Mouse (Mus musculus) T-cell, adult 2 months (primary cell): ENCODE data around the gene Sufu.

ENCODE experiments used
- DNase-seq: peaks from one replicate; pipeline ENCODE4 v3.0.0; 2022; ENCODE audit warnings: low spot score

The Sufu gene

GRCm38 (mm10) chr19:46466160-46466559, 69.5 kb downstream of the Sufu start:
- DNase-seq, result peak; percentile 67

DNA sequence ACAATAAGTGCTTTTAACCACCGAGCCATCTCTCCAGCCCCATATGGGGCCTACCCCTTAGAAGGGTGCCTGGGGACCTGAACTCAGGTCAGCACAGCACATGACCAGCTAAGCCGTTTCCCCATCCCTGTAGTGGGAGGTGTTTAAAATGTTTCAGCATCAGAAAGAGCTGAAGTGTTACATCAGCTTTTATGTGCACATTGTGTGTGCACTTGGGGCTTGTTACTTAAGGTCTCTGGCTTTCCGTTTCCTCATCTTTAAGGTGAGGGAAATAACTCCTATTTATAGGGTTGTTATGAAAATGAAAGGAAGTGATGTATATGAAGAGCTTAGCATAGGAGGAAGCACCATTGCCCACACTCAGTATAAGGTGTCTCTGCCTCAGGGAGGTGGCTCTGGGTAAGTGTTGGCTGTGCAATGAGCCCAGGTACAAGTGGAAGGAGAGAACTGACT, 70.4 kb downstream of the Sufu start:
- peak; percentile 39 for DNase-seq

DNA sequence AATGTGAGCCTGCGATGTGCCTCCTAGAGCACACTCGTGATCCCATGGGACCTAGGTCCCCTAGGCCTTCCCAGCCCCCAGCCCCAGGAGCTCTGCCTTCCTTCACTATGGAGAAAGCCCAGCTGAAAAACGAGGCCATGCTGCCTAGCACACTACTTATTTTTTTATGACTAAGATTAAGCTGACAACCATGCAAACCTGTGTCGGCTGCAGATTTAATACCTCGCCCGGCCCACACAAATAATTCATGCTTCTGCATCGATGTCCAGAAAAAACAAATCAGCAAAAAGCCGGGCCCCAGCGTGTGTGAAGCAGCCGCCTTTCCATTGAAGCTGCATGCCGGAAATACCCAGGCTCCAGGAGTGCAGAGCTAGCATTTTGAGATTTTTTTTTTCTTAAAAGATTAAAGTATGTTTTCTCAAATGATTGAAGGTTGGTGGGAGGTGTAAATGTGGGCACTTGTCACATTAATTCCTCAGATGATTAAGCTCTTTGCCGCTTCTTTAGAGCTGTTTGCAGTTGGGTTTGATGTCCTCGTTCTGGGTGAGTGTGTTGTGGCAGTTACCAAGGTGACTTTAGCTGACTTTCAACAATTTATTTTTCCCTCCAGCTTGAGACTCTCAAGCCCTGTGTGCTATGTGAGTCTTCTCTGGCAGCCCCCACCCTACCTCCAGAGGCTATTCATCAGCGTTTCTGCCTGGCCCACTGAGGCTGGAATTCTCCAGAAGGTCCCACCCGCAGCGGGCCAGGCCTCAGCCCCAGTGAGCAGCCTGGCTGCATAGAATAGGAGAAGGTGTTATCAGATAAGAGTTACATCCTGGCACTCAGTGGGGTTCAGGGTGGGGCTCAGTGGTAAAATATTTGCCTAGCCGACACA, 73.9 kb downstream of the Sufu start:
- peak; percentile 65 for DNase-seq

DNA sequence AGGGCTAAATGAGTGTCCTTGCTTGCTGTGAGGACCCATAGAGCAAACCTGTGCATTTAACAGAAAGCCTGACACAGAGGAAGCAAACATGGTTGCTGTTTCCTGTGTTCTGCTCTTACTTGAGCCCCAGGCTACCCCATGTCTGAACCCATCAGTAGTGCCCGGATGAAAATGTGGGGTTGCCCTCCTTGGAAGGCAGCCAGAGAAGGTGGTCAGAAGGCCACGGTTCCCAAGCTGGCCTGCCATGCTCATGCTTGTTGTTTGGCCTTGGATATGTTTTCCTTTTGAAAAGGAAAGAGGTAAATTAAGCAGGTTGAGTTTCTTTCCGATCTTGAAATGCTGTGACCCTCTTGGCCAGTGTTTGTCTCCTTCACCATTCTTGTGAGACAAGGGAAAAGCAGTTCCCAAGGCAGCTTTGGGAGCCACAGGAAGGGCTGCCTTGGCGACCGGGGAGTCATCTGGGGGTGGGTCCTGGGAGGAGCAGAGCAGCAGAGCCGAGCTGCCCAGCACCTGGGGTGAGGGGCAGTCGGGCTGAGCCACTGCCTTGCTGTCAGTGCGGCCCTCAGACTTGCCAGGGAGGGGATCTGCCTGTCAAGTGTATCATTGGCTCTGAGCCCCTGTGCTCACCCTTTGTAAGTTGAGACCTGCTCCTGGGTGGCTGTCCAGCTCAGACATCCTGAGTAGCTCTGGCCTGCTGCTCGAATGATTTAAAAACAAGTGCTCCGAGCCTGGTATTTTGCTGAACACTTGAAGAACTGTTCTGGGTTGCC, 74.8 kb downstream of the Sufu start:
- DNase-seq, result no peak

DNA sequence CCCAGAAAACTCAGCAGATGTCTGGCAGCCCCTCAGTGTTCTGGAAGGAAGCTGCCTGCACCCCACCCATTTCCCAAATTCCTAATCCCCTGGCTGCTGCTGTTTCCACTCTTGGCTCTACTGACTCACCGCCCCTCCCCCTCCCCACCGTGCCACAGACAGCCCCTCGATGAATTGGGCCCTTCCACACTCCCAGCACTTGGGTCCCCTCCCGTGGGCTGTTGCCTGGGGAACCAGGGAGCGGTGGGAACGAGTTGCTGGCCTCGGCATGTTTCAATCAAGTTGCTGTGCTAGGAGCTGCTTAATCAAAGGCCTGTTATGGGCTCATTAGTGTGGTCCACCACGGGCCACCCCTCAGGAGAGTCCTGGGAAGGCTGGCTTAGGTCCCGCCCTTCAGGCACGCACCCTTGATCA, 80.7 kb downstream of the Sufu start:
- DNase-seq, result no peak

DNA sequence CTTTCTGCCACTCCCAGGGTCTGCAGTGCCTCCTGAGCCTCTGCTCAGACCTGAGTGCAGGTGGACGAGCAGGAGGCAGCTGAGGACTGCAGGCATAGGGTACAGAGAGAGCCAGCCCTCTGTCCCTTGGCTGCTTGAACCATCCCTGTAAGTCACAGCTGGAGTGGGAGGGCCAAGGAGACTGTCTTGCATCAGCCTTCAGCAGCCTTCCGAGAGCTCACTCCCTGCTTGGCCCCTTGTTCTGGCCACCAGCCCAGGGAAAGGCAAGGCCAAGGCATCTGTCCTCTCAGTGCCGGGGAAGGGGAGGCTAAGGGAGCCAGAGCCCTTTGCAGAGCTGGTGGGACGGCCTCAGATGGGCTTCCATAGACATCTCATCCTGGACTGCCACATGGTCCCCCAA, 81.5 kb downstream of the Sufu start:
- no peak for DNase-seq

- peak; percentile 67 for DNase-seq
Observed at GRCm38 (mm10) chr19:46478826-46479225, 82.1 kb downstream of the Sufu start.

GRCm38 (mm10) chr19:46479306-46480075, 82.8 kb downstream of the Sufu start:
- no peak for DNase-seq

DNA sequence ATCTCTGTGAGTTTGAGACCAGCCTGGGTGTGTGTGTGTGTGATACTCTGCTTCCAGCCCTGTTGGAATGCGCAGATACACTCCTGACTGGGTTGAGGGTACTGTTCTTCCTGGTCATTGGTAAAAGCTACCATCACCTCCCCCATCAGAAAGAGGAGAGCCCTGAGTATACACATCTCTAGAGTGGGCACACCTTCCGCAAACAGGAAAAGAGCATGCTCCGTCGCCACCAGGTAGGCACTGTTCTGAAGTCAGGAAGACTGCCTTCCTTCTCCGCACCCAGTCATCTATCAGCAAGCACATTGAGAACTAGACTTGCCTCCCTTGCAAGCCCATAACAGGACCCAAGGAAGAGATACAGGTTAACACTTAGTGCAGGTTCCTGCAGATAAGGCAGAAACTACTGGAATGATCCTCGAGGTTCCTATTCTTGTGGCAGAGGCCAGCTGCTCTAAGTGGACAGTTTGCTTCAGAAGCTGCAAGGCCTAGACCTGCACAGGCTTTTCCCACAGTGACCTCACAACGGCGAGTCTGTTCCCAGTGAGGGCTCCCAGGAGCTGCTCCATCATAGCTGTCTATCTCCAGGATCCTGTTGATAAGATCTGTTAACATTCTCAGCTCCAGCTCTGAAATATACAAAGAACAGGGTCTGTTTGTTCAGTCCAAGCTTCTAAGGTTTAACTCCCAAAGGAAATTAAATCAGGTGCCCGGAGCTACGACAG, 84.1 kb downstream of the Sufu start:
- DNase-seq, result no peak

- DNase-seq, result no peak
Observed at GRCm38 (mm10) chr19:46481352-46481751, 84.7 kb downstream of the Sufu start.

- no peak for DNase-seq
Observed at GRCm38 (mm10) chr19:46481756-46482155, 85.1 kb downstream of the Sufu start.

DNA sequence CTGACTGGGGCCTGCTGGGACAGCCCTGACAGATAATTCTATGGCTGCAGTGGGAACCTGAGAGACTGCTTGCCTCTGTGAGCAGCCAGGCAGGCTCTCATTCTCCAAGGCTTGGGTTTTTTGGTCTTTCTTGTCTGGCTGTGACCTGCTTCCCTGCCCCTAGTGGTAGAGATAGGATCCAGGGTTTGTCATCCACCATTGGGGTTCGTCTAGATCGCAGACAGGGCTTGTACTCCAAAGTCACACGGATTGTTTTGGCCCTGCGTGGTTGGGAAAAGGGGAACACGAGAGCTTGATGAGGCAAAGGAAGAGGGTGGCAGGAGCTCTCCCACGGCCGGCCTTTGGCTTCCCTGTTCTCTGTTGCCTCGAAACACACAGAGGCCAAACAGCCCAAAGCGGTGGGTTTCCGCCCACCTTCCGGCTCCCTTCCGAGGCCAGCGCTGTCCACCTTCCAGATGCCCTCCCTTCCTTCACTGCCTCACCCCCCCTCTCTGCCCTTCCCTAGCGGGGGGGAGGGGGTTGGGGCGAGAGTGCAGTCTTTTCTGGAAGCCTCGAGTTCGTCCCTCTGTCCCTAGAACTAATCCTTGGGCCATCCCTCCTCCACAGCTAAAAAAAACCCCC, 86.3 kb downstream of the Sufu start:
- DNase-seq, result no peak

GRCm38 (mm10) chr19:46483701-46484328, 87.1 kb downstream of the Sufu start:
- DNase-seq, result no peak

DNA sequence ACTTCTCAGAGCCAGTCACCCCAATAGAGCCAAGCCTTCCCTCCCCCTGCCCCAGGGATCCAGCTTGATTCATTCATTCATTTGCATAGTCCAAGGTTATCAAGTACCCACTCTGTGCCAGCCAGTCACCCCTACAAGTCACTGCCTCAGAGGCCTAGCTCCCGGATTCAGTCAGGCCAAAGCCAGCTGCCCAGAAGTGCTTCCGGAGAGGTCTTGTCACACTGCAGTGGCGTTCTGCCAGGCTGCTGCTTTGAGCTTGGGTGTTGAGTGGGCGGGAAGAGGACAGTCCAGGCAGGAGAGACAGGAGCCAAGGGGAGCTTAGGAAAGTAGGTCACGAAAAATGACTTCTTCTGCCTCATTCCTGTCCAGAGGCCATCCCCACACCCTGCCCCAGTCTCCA, 87.8 kb downstream of the Sufu start:
- DNase-seq, result no peak

- no peak for DNase-seq
Observed at GRCm38 (mm10) chr19:46485847-46486246, 89.2 kb downstream of the Sufu start.

DNA sequence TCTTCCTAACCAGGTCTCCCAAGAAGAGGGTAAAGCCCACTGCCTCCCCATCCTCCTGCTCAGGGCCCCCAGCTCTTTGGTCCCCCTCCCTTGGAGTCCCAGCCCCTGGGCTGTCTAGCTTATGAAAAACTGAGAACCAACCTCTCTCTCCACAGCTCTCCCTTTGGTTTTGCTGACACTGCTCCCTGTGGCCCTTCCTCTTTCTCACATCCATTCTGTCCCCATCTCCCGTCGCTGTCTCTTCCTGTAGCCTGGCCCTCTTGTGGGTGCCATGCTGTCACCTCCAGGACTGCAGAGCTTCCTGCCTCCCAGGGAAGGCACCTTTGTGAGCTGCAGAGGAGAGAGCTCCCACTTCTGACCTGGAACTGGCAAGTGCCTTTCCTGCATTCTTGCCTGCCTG, 90.0 kb downstream of the Sufu start:
- DNase-seq, result no peak

- DNase-seq, result no peak
Observed at GRCm38 (mm10) chr19:46489448-46489847, 92.8 kb downstream of the Sufu start.

- no peak for DNase-seq
Observed at GRCm38 (mm10) chr19:46490634-46491033, 93.9 kb downstream of the Sufu start.

DNA sequence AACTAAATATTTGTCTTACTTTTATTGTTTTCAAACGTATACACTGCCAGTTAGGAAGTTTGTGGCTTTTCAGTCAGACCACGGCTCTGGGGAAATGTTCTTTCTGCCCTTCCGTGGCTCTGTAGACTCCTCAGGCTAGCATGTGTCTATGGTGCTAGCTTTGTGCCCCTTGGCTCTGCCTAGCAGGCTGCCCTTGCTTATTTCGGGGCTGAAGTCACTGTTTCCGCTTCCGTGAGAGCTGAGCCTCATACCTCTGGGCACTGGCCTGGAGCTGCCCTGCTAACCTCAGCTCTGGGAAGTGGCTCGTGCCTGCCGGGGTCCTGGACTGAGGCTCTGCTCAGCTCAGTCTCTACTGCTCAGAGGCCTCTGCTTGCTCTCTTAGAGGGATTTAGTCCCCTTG, 98.4 kb downstream of the Sufu start:
- DNase-seq, result no peak

- DNase-seq, result no peak
Observed at GRCm38 (mm10) chr19:46497230-46497629, 100.5 kb downstream of the Sufu start.

- DNase-seq, result no peak
Observed at GRCm38 (mm10) chr19:46499539-46499835, 102.8 kb downstream of the Sufu start.
